Mouse (Mus musculus): ENCODE results near the gene Kdm5b. TPM values are rescaled to one million over a fixed set of nuclear protein-coding genes. Genes with fewer than 3 reads are reported as not detected.

Gene Kdm5b
- polyA plus RNA-seq, 1 experiment from 2014 or later, result 120 TPM

- Histone ChIP-seq H3K36me3 (peaks cover 77% of the 10 kb centered on the region), H3K27ac (no peak overlapping the region), H3K4me3 (no peak overlapping the region), H3K4me1 (no peaks in the 10 kb centered on the region), H3K9ac (no peak overlapping the region), H3K9me3 (replicated peaks) (no peaks in the 10 kb centered on the region), H3K4me2 (replicated peaks) (no peak overlapping the region), H3K27me3 (no peaks in the 10 kb centered on the region)
- no peak for ATAC-seq (ENCODE audit: low FRiP score)
- WGBS, result 89% methylated on average over 8 of the region's 8 CpGs
Observed at GRCm38 (mm10) chr1:134605670-134606069, 45.7 kb downstream of the Kdm5b start.

GRCm38 (mm10) chr1:134606381-134606780, 46.4 kb downstream of the Kdm5b start:
- no peak overlapping the region for H3K4me3 ChIP-seq
- peaks cover 76% of the 10 kb centered on the region for H3K36me3 ChIP-seq
- ATAC-seq (ENCODE audit: low FRiP score), result no peak
- whole genome bisulfite sequencing, result 95% methylated on average over 2 of the region's 2 CpGs
- H3K9ac ChIP-seq, result no peak overlapping the region
- no peaks in the 10 kb centered on the region for H3K4me1 ChIP-seq
- no peaks in the 10 kb centered on the region for H3K9me3 ChIP-seq (replicated peaks)
- H3K27ac ChIP-seq, result no peak overlapping the region
- no peaks in the 10 kb centered on the region for H3K27me3 ChIP-seq
- H3K4me2 ChIP-seq (replicated peaks), result no peak overlapping the region

GRCm38 (mm10) chr1:134607279-134607678, 47.3 kb downstream of the Kdm5b start:
- ATAC-seq (ENCODE audit: low FRiP score), result no peak
- WGBS, result 94% methylated on average over 1 of the region's 1 CpGs
- Histone ChIP-seq H3K27ac (no peak overlapping the region), H3K9me3 (replicated peaks) (no peaks in the 10 kb centered on the region), H3K36me3 (peaks cover 75% of the 10 kb centered on the region), H3K27me3 (no peaks in the 10 kb centered on the region), H3K9ac (no peak overlapping the region), H3K4me1 (no peaks in the 10 kb centered on the region), H3K4me3 (no peak overlapping the region), H3K4me2 (replicated peaks) (no peak overlapping the region)

GRCm38 (mm10) chr1:134609172-134609571, 49.2 kb downstream of the Kdm5b start:
- Histone ChIP-seq H3K36me3 (peaks cover 78% of the 10 kb centered on the region), H3K9me3 (replicated peaks) (no peaks in the 10 kb centered on the region), H3K9ac (no peak overlapping the region), H3K4me3 (no peak overlapping the region), H3K27ac (no peak overlapping the region), H3K4me1 (no peaks in the 10 kb centered on the region), H3K4me2 (replicated peaks) (no peak overlapping the region), H3K27me3 (no peaks in the 10 kb centered on the region)
- 77% methylated on average over 4 of the region's 4 CpGs for WGBS
- ATAC-seq (ENCODE audit: low FRiP score), result no peak

GRCm38 (mm10) chr1:134614554-134614953, 54.6 kb downstream of the Kdm5b start:
- H3K9me3 ChIP-seq (replicated peaks), result no peaks in the 10 kb centered on the region
- peaks cover 72% of the 10 kb centered on the region for H3K36me3 ChIP-seq
- H3K4me3 ChIP-seq, result no peak overlapping the region
- no peaks in the 10 kb centered on the region for H3K27me3 ChIP-seq
- no peak overlapping the region for H3K27ac ChIP-seq
- WGBS, result 96% methylated on average over 5 of the region's 5 CpGs
- ATAC-seq (ENCODE audit: low FRiP score), result no peak
- no peaks in the 10 kb centered on the region for H3K4me1 ChIP-seq
- H3K9ac ChIP-seq, result no peak overlapping the region
- H3K4me2 ChIP-seq (replicated peaks), result no peak overlapping the region

GRCm38 (mm10) chr1:134614988-134615387, 55.0 kb downstream of the Kdm5b start:
- Histone ChIP-seq H3K4me2 (replicated peaks) (no peak overlapping the region), H3K27me3 (no peaks in the 10 kb centered on the region), H3K4me3 (no peak overlapping the region), H3K4me1 (no peaks in the 10 kb centered on the region), H3K9me3 (replicated peaks) (no peaks in the 10 kb centered on the region), H3K9ac (no peak overlapping the region), H3K36me3 (peaks cover 77% of the 10 kb centered on the region), H3K27ac (no peak overlapping the region)
- 94% methylated on average over 2 of the region's 2 CpGs for WGBS
- ATAC-seq (ENCODE audit: low FRiP score), result no peak

GRCm38 (mm10) chr1:134617656-134618055, 57.7 kb downstream of the Kdm5b start:
- H3K9ac ChIP-seq, result no peak overlapping the region
- H3K4me3 ChIP-seq, result no peak overlapping the region
- no peaks in the 10 kb centered on the region for H3K9me3 ChIP-seq (replicated peaks)
- H3K36me3 ChIP-seq, result peaks cover 85% of the 10 kb centered on the region
- ATAC-seq (ENCODE audit: low FRiP score), result no peak
- H3K27me3 ChIP-seq, result no peaks in the 10 kb centered on the region
- WGBS, result 89% methylated on average over 9 of the region's 9 CpGs
- no peak overlapping the region for H3K27ac ChIP-seq
- no peaks in the 10 kb centered on the region for H3K4me1 ChIP-seq
- no peak overlapping the region for H3K4me2 ChIP-seq (replicated peaks)

GRCm38 (mm10) chr1:134625325-134625724, 65.4 kb downstream of the Kdm5b start:
- peaks cover 92% of the 10 kb centered on the region for H3K36me3 ChIP-seq

GRCm38 (mm10) chr1:134629455-134629854, 69.5 kb downstream of the Kdm5b start:
- ATAC-seq (ENCODE audit: low FRiP score), result no peak

More at GRCm38 (mm10) chr1:134625325-134625724, 65.4 kb downstream of the Kdm5b start:
- H3K27ac ChIP-seq, result no peak overlapping the region
- no peak overlapping the region for H3K4me2 ChIP-seq (replicated peaks)
- no peaks in the 10 kb centered on the region for H3K4me1 ChIP-seq
- ATAC-seq (ENCODE audit: low FRiP score), result no peak
- 93% methylated on average over 4 of the region's 4 CpGs for WGBS
- H3K27me3 ChIP-seq, result no peaks in the 10 kb centered on the region
- no peak overlapping the region for H3K4me3 ChIP-seq
- H3K9me3 ChIP-seq (replicated peaks), result no peaks in the 10 kb centered on the region
- H3K9ac ChIP-seq, result no peak overlapping the region

GRCm38 (mm10) chr1:134634296-134634695, 74.3 kb downstream of the Kdm5b start:
- WGBS, result 83% methylated on average over 7 of the region's 7 CpGs
- H3K36me3 ChIP-seq, result peaks cover 57% of the 10 kb centered on the region
- ATAC-seq (ENCODE audit: low FRiP score), result no peak
- H3K9me3 ChIP-seq (replicated peaks), result no peaks in the 10 kb centered on the region
- no peaks in the 10 kb centered on the region for H3K27me3 ChIP-seq
- H3K4me1 ChIP-seq, result peaks cover 10% of the 10 kb centered on the region; the same call in 1 of the 2 replicates
- H3K9ac ChIP-seq, result no peak overlapping the region
- H3K4me2 ChIP-seq (replicated peaks), result no peak overlapping the region
- no peak overlapping the region for H3K4me3 ChIP-seq
- H3K27ac ChIP-seq, result no peak overlapping the region

More at GRCm38 (mm10) chr1:134629455-134629854, 69.5 kb downstream of the Kdm5b start:
- no peaks in the 10 kb centered on the region for H3K4me1 ChIP-seq
- H3K4me3 ChIP-seq, result no peak overlapping the region
- no peaks in the 10 kb centered on the region for H3K27me3 ChIP-seq
- H3K4me2 ChIP-seq (replicated peaks), result no peak overlapping the region
- 97% methylated on average over 10 of the region's 10 CpGs for WGBS
- H3K36me3 ChIP-seq, result peaks cover 99% of the 10 kb centered on the region
- H3K9ac ChIP-seq, result no peak overlapping the region
- H3K9me3 ChIP-seq (replicated peaks), result no peaks in the 10 kb centered on the region
- no peak overlapping the region for H3K27ac ChIP-seq

- Histone ChIP-seq H3K27me3 (no peaks in the 10 kb centered on the region), H3K4me1 (peaks cover 10% of the 10 kb centered on the region; the same call in 1 of the 2 replicates), H3K4me2 (replicated peaks) (no peak overlapping the region), H3K9ac (no peak overlapping the region), H3K36me3 (peaks cover 38% of the 10 kb centered on the region), H3K9me3 (replicated peaks) (no peaks in the 10 kb centered on the region), H3K4me3 (no peak overlapping the region), H3K27ac (no peak overlapping the region)
- WGBS, result 75% methylated on average over 3 of the region's 3 CpGs
- peak; percentile 23 for ATAC-seq (ENCODE audit: low FRiP score)
Observed at GRCm38 (mm10) chr1:134636245-134636644, 76.3 kb downstream of the Kdm5b start.

GRCm38 (mm10) chr1:134636684-134637083, 76.7 kb downstream of the Kdm5b start:
- peaks cover 33% of the 10 kb centered on the region for H3K36me3 ChIP-seq
- peaks cover 12% of the 10 kb centered on the region for H3K4me1 ChIP-seq
- no peak for ATAC-seq (ENCODE audit: low FRiP score)
- H3K27me3 ChIP-seq, result no peaks in the 10 kb centered on the region
- WGBS, result 13% methylated on average over 3 of the region's 3 CpGs
- no peak overlapping the region for H3K27ac ChIP-seq
- no peaks in the 10 kb centered on the region for H3K9me3 ChIP-seq (replicated peaks)
- H3K4me2 ChIP-seq (replicated peaks), result no peak overlapping the region
- H3K4me3 ChIP-seq, result no peak overlapping the region
- H3K9ac ChIP-seq, result no peak overlapping the region

GRCm38 (mm10) chr1:134638041-134638440, 78.1 kb downstream of the Kdm5b start:
- H3K36me3 ChIP-seq, result peaks cover 20% of the 10 kb centered on the region; the same call in 1 of the 2 replicates
- no peak overlapping the region for H3K4me3 ChIP-seq
- WGBS, result 42% methylated on average over 3 of the region's 3 CpGs
- H3K4me1 ChIP-seq, result peaks cover 13% of the 10 kb centered on the region
- H3K9me3 ChIP-seq (replicated peaks), result no peaks in the 10 kb centered on the region
- no peak for ATAC-seq (ENCODE audit: low FRiP score)
- H3K27me3 ChIP-seq, result peaks cover 2% of the 10 kb centered on the region
- no peak overlapping the region for H3K27ac ChIP-seq
- H3K4me2 ChIP-seq (replicated peaks), result no peak overlapping the region
- no peak overlapping the region for H3K9ac ChIP-seq
